Mouse (Mus musculus): ENCODE measurements around the gene Klhdc7b. TPM values are rescaled to one million over a fixed set of nuclear protein-coding genes. Genes with fewer than 3 reads are reported as not detected.
A peak's percentile ranks its signal among the peaks of the same experiment; 100 is the strongest.

The Klhdc7b gene
- polyA plus RNA-seq, 1 experiment from 2014 or later: 0.05 TPM

- Histone ChIP-seq H3K27me3 (replicated peaks) (peaks cover 42% of the 10 kb centered on the region), H3K4me1 (peaks cover 34% of the 10 kb centered on the region), H3K9ac (no peak overlapping the region), H3K9me3 (no peaks in the 10 kb centered on the region), H3K27ac (no peak overlapping the region), H3K4me2 (no peak overlapping the region), H3K4me3 (no peak overlapping the region), H3K36me3 (replicated peaks) (peaks cover 12% of the 10 kb centered on the region; the same call in 1 of the 2 replicates)
- WGBS: 79% methylated on average over 7 of the region's 7 CpGs
- ATAC-seq (replicated peaks): no peak
Observed at GRCm38 (mm10) chr15:89376040-89376439, 8.7 kb upstream of the Klhdc7b start.

- H3K4me3 ChIP-seq: no peak within 1 kb of the TSS
- H3K27me3 ChIP-seq (replicated peaks): peaks cover 42% of the 10 kb centered on the region
- peaks cover 34% of the 10 kb centered on the region for H3K4me1 ChIP-seq
- H3K9me3 ChIP-seq: no peaks in the 10 kb centered on the region
- no peak for ATAC-seq (replicated peaks)
- no peak within 1 kb of the TSS for H3K4me2 ChIP-seq
- H3K9ac ChIP-seq: no peak within 1 kb of the TSS
- 24% methylated on average over 16 of the region's 16 CpGs for WGBS
- no peak within 1 kb of the TSS for H3K27ac ChIP-seq
- H3K36me3 ChIP-seq (replicated peaks): peaks cover 3% of the 10 kb centered on the region; the same call in 1 of the 2 replicates
Observed at GRCm38 (mm10) chr15:89376957-89377356, 7.8 kb upstream of the Klhdc7b start, which contains the start of gene Tymp. Tymp (minus strand) TSS chr15:89377039.

GRCm38 (mm10) chr15:89377362-89377761, 7.4 kb upstream of the Klhdc7b start:
- 5% methylated on average over 18 of the region's 18 CpGs for WGBS
- no peak overlapping the region for H3K4me3 ChIP-seq
- H3K4me1 ChIP-seq: peaks cover 34% of the 10 kb centered on the region
- H3K4me2 ChIP-seq: no peak overlapping the region
- H3K9ac ChIP-seq: no peak overlapping the region
- ATAC-seq (replicated peaks): no peak
- peaks cover 42% of the 10 kb centered on the region for H3K27me3 ChIP-seq (replicated peaks)
- no peaks in the 10 kb centered on the region for H3K36me3 ChIP-seq (replicated peaks)
- no peaks in the 10 kb centered on the region for H3K9me3 ChIP-seq
- H3K27ac ChIP-seq: no peak overlapping the region

GRCm38 (mm10) chr15:89377938-89378828, 6.5 kb upstream of the Klhdc7b start:
- peaks cover 26% of the 10 kb centered on the region for H3K4me1 ChIP-seq
- no peaks in the 10 kb centered on the region for H3K36me3 ChIP-seq (replicated peaks)
- peaks cover 42% of the 10 kb centered on the region for H3K27me3 ChIP-seq (replicated peaks)
- H3K4me3 ChIP-seq: peak overlapping the region; percentile 34
- no peaks in the 10 kb centered on the region for H3K9me3 ChIP-seq
- H3K27ac ChIP-seq: no peak overlapping the region
- ATAC-seq (replicated peaks): no peak
- peak overlapping the region; percentile 69 for H3K4me2 ChIP-seq
- WGBS: 11% methylated on average over 46 of the region's 46 CpGs
- H3K9ac ChIP-seq: peak overlapping the region; percentile 36

GRCm38 (mm10) chr15:89378831-89379401, 5.8 kb upstream of the Klhdc7b start, which contains the start of gene Odf3b:
Odf3b (minus strand) TSS chr15:89379282.
- WGBS: 1% methylated on average over 33 of the region's 33 CpGs
- peaks cover 42% of the 10 kb centered on the region for H3K27me3 ChIP-seq (replicated peaks)
- ATAC-seq (replicated peaks): peak; percentile 37; the same call in 1 of the 2 replicates

GRCm38 (mm10) chr15:89379429-89379828, 5.3 kb upstream of the Klhdc7b start:
- Histone ChIP-seq H3K4me1 (peaks cover 20% of the 10 kb centered on the region), H3K36me3 (replicated peaks) (no peaks in the 10 kb centered on the region), H3K4me3 (peak overlapping the region; percentile 34), H3K4me2 (peak overlapping the region; percentile 69), H3K27me3 (replicated peaks) (peaks cover 42% of the 10 kb centered on the region), H3K9me3 (no peaks in the 10 kb centered on the region), H3K9ac (peak overlapping the region; percentile 36; the same call in 1 of the 2 replicates), H3K27ac (no peak overlapping the region)
- ATAC-seq (replicated peaks): no peak
- 15% methylated on average over 10 of the region's 10 CpGs for WGBS

More at GRCm38 (mm10) chr15:89378831-89379401, 5.8 kb upstream of the Klhdc7b start, which contains the start of gene Odf3b:
- Histone ChIP-seq H3K4me1 (peaks cover 24% of the 10 kb centered on the region), H3K36me3 (replicated peaks) (no peaks in the 10 kb centered on the region), H3K4me2 (peak within 1 kb of the TSS; percentile 69), H3K27ac (no peak within 1 kb of the TSS), H3K4me3 (peak within 1 kb of the TSS; percentile 34), H3K9me3 (no peaks in the 10 kb centered on the region), H3K9ac (peak within 1 kb of the TSS; percentile 36)

- ATAC-seq (replicated peaks): no peak
- H3K9me3 ChIP-seq: no peaks in the 10 kb centered on the region
- no peaks in the 10 kb centered on the region for H3K4me1 ChIP-seq
- H3K36me3 ChIP-seq (replicated peaks): no peaks in the 10 kb centered on the region
- no peak overlapping the region for H3K27ac ChIP-seq
- no peaks in the 10 kb centered on the region for H3K27me3 ChIP-seq (replicated peaks)
- H3K4me2 ChIP-seq: no peak overlapping the region
- H3K4me3 ChIP-seq: no peak overlapping the region
- H3K9ac ChIP-seq: no peak overlapping the region
- WGBS: 51% methylated on average over 12 of the region's 12 CpGs
Observed at GRCm38 (mm10) chr15:89387127-89387526, 2.4 kb downstream of the Klhdc7b start.

- 91% methylated on average over 10 of the region's 10 CpGs for WGBS
- Histone ChIP-seq H3K36me3 (replicated peaks) (no peaks in the 10 kb centered on the region), H3K4me1 (no peaks in the 10 kb centered on the region), H3K4me3 (no peak overlapping the region), H3K4me2 (no peak overlapping the region), H3K9ac (no peak overlapping the region), H3K9me3 (no peaks in the 10 kb centered on the region), H3K27ac (no peak overlapping the region), H3K27me3 (replicated peaks) (no peaks in the 10 kb centered on the region)
- no peak for ATAC-seq (replicated peaks)
Observed at GRCm38 (mm10) chr15:89390081-89390480, 5.4 kb downstream of the Klhdc7b start.

- 93% methylated on average over 4 of the region's 4 CpGs for WGBS
- no peak overlapping the region for H3K9ac ChIP-seq
Observed at GRCm38 (mm10) chr15:89396883-89397282, 12.2 kb downstream of the Klhdc7b start.

GRCm38 (mm10) chr15:89398146-89398545, 13.4 kb downstream of the Klhdc7b start:
- H3K36me3 ChIP-seq (replicated peaks): no peaks in the 10 kb centered on the region

More at GRCm38 (mm10) chr15:89396883-89397282, 12.2 kb downstream of the Klhdc7b start:
- Histone ChIP-seq H3K9me3 (no peaks in the 10 kb centered on the region), H3K27ac (no peak overlapping the region), H3K27me3 (replicated peaks) (no peaks in the 10 kb centered on the region), H3K4me1 (no peaks in the 10 kb centered on the region), H3K4me3 (no peak overlapping the region), H3K36me3 (replicated peaks) (no peaks in the 10 kb centered on the region), H3K4me2 (no peak overlapping the region)
- no peak for ATAC-seq (replicated peaks)

GRCm38 (mm10) chr15:89399716-89400115, 15.0 kb downstream of the Klhdc7b start:
- Histone ChIP-seq H3K27me3 (replicated peaks) (no peaks in the 10 kb centered on the region), H3K27ac (no peak overlapping the region), H3K36me3 (replicated peaks) (no peaks in the 10 kb centered on the region), H3K4me3 (no peak overlapping the region), H3K4me2 (no peak overlapping the region), H3K4me1 (no peaks in the 10 kb centered on the region), H3K9ac (no peak overlapping the region), H3K9me3 (no peaks in the 10 kb centered on the region)
- ATAC-seq (replicated peaks): no peak
- WGBS: 56% methylated on average over 1 of the region's 1 CpGs

More at GRCm38 (mm10) chr15:89398146-89398545, 13.4 kb downstream of the Klhdc7b start:
- no peak for ATAC-seq (replicated peaks)
- Histone ChIP-seq H3K4me1 (no peaks in the 10 kb centered on the region), H3K9me3 (no peaks in the 10 kb centered on the region), H3K9ac (no peak overlapping the region), H3K4me2 (no peak overlapping the region), H3K27me3 (replicated peaks) (no peaks in the 10 kb centered on the region), H3K4me3 (no peak overlapping the region), H3K27ac (no peak overlapping the region)
- WGBS: 79% methylated on average over 2 of the region's 2 CpGs

GRCm38 (mm10) chr15:89402471-89402870, 17.8 kb downstream of the Klhdc7b start:
- no peak overlapping the region for H3K4me3 ChIP-seq
- no peak for ATAC-seq (replicated peaks)
- H3K36me3 ChIP-seq (replicated peaks): no peaks in the 10 kb centered on the region
- WGBS: 87% methylated on average over 1 of the region's 1 CpGs
- H3K4me2 ChIP-seq: no peak overlapping the region
- no peaks in the 10 kb centered on the region for H3K4me1 ChIP-seq
- no peak overlapping the region for H3K27ac ChIP-seq
- no peaks in the 10 kb centered on the region for H3K27me3 ChIP-seq (replicated peaks)
- no peak overlapping the region for H3K9ac ChIP-seq
- H3K9me3 ChIP-seq: no peaks in the 10 kb centered on the region

All from midbrain, embryonic 15.5 days (tissue).